Mouse (Mus musculus) gonadal fat pad, adult 2 months (tissue): ENCODE data around the gene Btbd35f14. TPM values are rescaled to one million over a fixed set of nuclear protein-coding genes. Genes with fewer than 3 reads are reported as not detected.
"Not testable (repeated sequence)": the region's sequence is repeated elsewhere in the genome, so short reads cannot be mapped to it uniquely, and the experiment has no call there.

Source experiments
- DNase-seq: peaks from one replicate; pipeline ENCODE4 v3.0.0-alpha.2; 2012; ENCODE audit warnings: low read depth
- polyA plus RNA-seq: library from polyadenylated mRNA; depleted of rRNA; stranded (reverse); fragments of >200 nt; gene quantifications from 2 replicates; pipeline ENCODE4 v1.2.3, GENCODE M21; 2012; rRNA removed

Gene Btbd35f14
- polyA plus RNA-seq, result not detected in 2 replicates

GRCm38 (mm10) chrX:33702249-33702648 lies at the start of gene Btbd35f14:
Gene Btbd35f14, minus strand, starts transcription at chrX:33702349.
- DNase-seq, result not testable (repeated sequence)

- DNase-seq, result not testable (repeated sequence)
Measured at GRCm38 (mm10) chrX:33656872-33657271, 45.3 kb downstream of the Btbd35f14 start, which contains the start of gene Btbd35f13. Gene Btbd35f13, plus strand, starts transcription at chrX:33657172.

Other genes with a start within 250 kb of the Btbd35f14 start
- gene Btbd35f15, start 125.0 kb downstream of the Btbd35f14 start, polyA plus RNA-seq, result not detected in 2 replicates
- gene Btbd35f13, start 45.2 kb downstream of the Btbd35f14 start, polyA plus RNA-seq, result not detected in 2 replicates